Mouse (Mus musculus): ENCODE results near the gene Pi16.

DNA sequence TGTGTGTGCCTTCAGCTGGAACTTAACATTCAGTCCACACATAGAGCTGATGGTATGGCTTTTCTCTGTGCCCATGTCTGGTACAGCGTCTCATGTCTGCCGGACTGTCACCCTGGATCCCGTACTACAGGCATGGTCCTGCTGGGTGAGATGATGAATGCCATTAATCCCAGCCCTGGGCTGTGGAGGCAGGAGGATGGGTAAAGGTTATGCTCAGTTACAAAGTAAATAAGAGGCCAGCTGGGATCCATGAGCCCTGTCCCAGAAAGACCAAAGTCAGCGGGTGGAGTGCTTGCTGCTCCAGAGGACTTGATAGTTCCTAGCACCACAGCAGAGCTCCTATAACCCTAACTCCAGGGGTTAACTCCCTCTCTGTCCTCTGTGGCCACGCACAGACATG is 21.6 kb upstream of the Pi16 start:
- TF ChIP-seq POLR2A (IDR thresholded peaks at IDR 0.05; ENCODE audit: control insufficient read depth, low read depth, low read length) = no peak
- TF ChIP-seq CTCF (IDR thresholded peaks at IDR 0.05; ENCODE audit: control insufficient read depth, insufficient read depth, insufficient replicate concordance, low read depth, low read length) = no peak
